Mouse (Mus musculus): Measurements from ENCODE around the gene Ankk1. TPM values are rescaled to one million over a fixed set of nuclear protein-coding genes. Genes with fewer than 3 reads are reported as not detected.

Gene Ankk1
- polyA plus RNA-seq, 1 experiment: not detected

- Histone ChIP-seq H3K27me3 (ENCODE audit: control insufficient read depth, insufficient read depth, low read length, poor library complexity, severe bottlenecking) (no peaks in the 10 kb centered on the region), H3K4me3 (ENCODE audit: low read depth, low read length) (no peak overlapping the region), H3K27ac (ENCODE audit: insufficient read depth, low read length) (no peak overlapping the region), H3K9me3 (replicated peaks; ENCODE audit: control insufficient read depth, insufficient read depth, low read length, poor library complexity, severe bottlenecking) (no peaks in the 10 kb centered on the region), H3K9ac (ENCODE audit: low read depth, poor library complexity, severe bottlenecking) (no peak overlapping the region), H3K4me1 (ENCODE audit: control insufficient read depth, insufficient read depth, low read length) (no peaks in the 10 kb centered on the region), H3K36me3 (ENCODE audit: control insufficient read depth, insufficient read depth, low read length, poor library complexity, severe bottlenecking) (no peaks in the 10 kb centered on the region)
- TF ChIP-seq CTCF (IDR thresholded peaks at IDR 0.05; ENCODE audit: low read depth, low read length) (no peak), POLR2A (IDR thresholded peaks at IDR 0.05; ENCODE audit: insufficient read depth, low read length) (no peak), EP300 (IDR thresholded peaks at IDR 0.05; ENCODE audit: insufficient read depth, low read depth, low read length) (no peak)
Measured at GRCm38 (mm10) chr9:49450491-49450890, 23.7 kb upstream of the Ankk1 start.

GRCm38 (mm10) chr9:49442621-49443020 lies 15.8 kb upstream of the Ankk1 start:
- no peaks in the 10 kb centered on the region for H3K9me3 ChIP-seq (replicated peaks; ENCODE audit: control insufficient read depth, insufficient read depth, low read length, poor library complexity, severe bottlenecking)
- no peaks in the 10 kb centered on the region for H3K4me1 ChIP-seq (ENCODE audit: control insufficient read depth, insufficient read depth, low read length)
- H3K4me3 ChIP-seq (ENCODE audit: low read depth, low read length): no peak overlapping the region
- no peaks in the 10 kb centered on the region for H3K36me3 ChIP-seq (ENCODE audit: control insufficient read depth, insufficient read depth, low read length, poor library complexity, severe bottlenecking)
- H3K27me3 ChIP-seq (ENCODE audit: control insufficient read depth, insufficient read depth, low read length, poor library complexity, severe bottlenecking): no peaks in the 10 kb centered on the region
- TF ChIP-seq CTCF (IDR thresholded peaks at IDR 0.05; ENCODE audit: low read depth, low read length) (no peak), EP300 (IDR thresholded peaks at IDR 0.05; ENCODE audit: insufficient read depth, low read depth, low read length) (no peak), POLR2A (IDR thresholded peaks at IDR 0.05; ENCODE audit: insufficient read depth, low read length) (no peak)
- H3K9ac ChIP-seq (ENCODE audit: low read depth, poor library complexity, severe bottlenecking): no peak overlapping the region
- no peak overlapping the region for H3K27ac ChIP-seq (ENCODE audit: insufficient read depth, low read length)

DNA sequence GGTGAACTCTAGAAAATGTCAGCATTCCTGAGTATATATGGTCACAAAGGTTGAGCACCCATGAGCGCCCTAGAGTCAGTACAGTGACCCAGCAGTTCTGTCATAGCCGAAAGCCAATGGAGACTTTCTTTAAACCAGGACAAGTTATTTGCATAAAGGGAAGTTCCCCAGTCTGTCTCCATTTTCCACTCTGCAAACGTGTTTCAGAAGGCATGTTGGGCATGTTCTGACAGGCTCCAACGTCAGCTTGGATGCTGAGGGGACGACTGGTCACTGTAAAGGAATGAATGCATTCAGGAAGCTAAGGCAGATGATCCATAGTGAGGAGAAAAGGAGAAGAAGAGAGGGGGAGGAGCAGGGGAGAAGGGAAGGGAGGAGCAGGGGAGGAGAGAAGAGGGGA lies 657 bp upstream of the Ankk1 start:
- Histone ChIP-seq H3K9ac (ENCODE audit: low read depth, poor library complexity, severe bottlenecking) (no peak overlapping the region), H3K27me3 (ENCODE audit: control insufficient read depth, insufficient read depth, low read length, poor library complexity, severe bottlenecking) (no peaks in the 10 kb centered on the region), H3K4me1 (ENCODE audit: control insufficient read depth, insufficient read depth, low read length) (no peaks in the 10 kb centered on the region), H3K36me3 (ENCODE audit: control insufficient read depth, insufficient read depth, low read length, poor library complexity, severe bottlenecking) (no peaks in the 10 kb centered on the region), H3K4me3 (ENCODE audit: low read depth, low read length) (no peak overlapping the region), H3K9me3 (replicated peaks; ENCODE audit: control insufficient read depth, insufficient read depth, low read length, poor library complexity, severe bottlenecking) (no peaks in the 10 kb centered on the region), H3K27ac (ENCODE audit: insufficient read depth, low read length) (no peak overlapping the region)
- TF ChIP-seq POLR2A (IDR thresholded peaks at IDR 0.05; ENCODE audit: insufficient read depth, low read length) (no peak), EP300 (IDR thresholded peaks at IDR 0.05; ENCODE audit: insufficient read depth, low read depth, low read length) (no peak), CTCF (IDR thresholded peaks at IDR 0.05; ENCODE audit: low read depth, low read length) (no peak)

DNA sequence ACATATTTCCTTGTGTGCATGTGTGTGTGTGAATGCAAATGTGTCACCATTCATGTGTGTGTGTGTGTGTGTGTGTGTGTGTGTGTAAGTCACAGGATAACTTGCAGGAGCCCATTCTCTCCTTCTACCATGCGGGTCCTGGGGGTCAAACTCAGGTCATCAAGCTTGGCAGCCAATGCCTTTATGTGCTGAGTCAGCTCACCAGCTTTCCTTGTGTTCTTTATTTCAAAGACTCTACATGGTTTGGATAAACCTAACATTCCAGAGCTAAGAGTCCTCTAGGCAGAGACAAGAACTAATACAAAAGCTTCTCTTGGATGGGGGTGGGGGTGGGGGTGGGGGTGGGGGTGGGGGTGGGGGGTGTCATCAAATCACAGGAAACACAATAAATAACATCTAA lies 1.2 kb downstream of the Ankk1 start:
- TF ChIP-seq POLR2A (IDR thresholded peaks at IDR 0.05; ENCODE audit: insufficient read depth, low read length) (no peak), CTCF (IDR thresholded peaks at IDR 0.05; ENCODE audit: low read depth, low read length) (no peak), EP300 (IDR thresholded peaks at IDR 0.05; ENCODE audit: insufficient read depth, low read depth, low read length) (no peak)
- no peaks in the 10 kb centered on the region for H3K27me3 ChIP-seq (ENCODE audit: control insufficient read depth, insufficient read depth, low read length, poor library complexity, severe bottlenecking)
- no peak overlapping the region for H3K4me3 ChIP-seq (ENCODE audit: low read depth, low read length)
- no peak overlapping the region for H3K9ac ChIP-seq (ENCODE audit: low read depth, poor library complexity, severe bottlenecking)
- no peaks in the 10 kb centered on the region for H3K9me3 ChIP-seq (replicated peaks; ENCODE audit: control insufficient read depth, insufficient read depth, low read length, poor library complexity, severe bottlenecking)
- no peaks in the 10 kb centered on the region for H3K4me1 ChIP-seq (ENCODE audit: control insufficient read depth, insufficient read depth, low read length)
- H3K36me3 ChIP-seq (ENCODE audit: control insufficient read depth, insufficient read depth, low read length, poor library complexity, severe bottlenecking): no peaks in the 10 kb centered on the region
- no peak overlapping the region for H3K27ac ChIP-seq (ENCODE audit: insufficient read depth, low read length)

DNA sequence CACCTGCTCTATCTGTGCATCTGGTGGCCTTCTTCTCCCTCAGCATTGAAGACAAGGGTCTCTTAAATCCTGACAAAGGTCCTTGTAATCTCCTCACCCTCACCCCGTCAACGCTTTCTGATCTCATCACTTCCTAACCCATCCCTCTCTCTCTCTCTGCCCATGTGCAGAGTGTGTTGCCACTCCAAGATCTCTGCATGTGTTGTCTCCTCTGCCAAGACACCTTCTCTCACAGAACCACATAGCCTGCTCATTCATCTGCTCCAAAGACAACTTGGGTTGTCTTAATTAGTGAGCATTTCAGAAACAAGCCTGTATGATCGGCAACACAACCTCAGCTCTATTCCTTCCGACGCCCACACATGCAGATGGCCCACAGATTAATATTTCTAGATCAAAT lies 3.0 kb downstream of the Ankk1 start:
- H3K9ac ChIP-seq (ENCODE audit: low read depth, poor library complexity, severe bottlenecking): no peak overlapping the region
- no peaks in the 10 kb centered on the region for H3K27me3 ChIP-seq (ENCODE audit: control insufficient read depth, insufficient read depth, low read length, poor library complexity, severe bottlenecking)
- H3K27ac ChIP-seq (ENCODE audit: insufficient read depth, low read length): no peak overlapping the region
- H3K36me3 ChIP-seq (ENCODE audit: control insufficient read depth, insufficient read depth, low read length, poor library complexity, severe bottlenecking): no peaks in the 10 kb centered on the region
- TF ChIP-seq POLR2A (IDR thresholded peaks at IDR 0.05; ENCODE audit: insufficient read depth, low read length) (no peak), EP300 (IDR thresholded peaks at IDR 0.05; ENCODE audit: insufficient read depth, low read depth, low read length) (no peak)
- no peak overlapping the region for H3K4me3 ChIP-seq (ENCODE audit: low read depth, low read length)
- H3K4me1 ChIP-seq (ENCODE audit: control insufficient read depth, insufficient read depth, low read length): no peaks in the 10 kb centered on the region
- H3K9me3 ChIP-seq (replicated peaks; ENCODE audit: control insufficient read depth, insufficient read depth, low read length, poor library complexity, severe bottlenecking): no peaks in the 10 kb centered on the region

GRCm38 (mm10) chr9:49410621-49411020 lies 16.2 kb downstream of the Ankk1 start:
- H3K4me3 ChIP-seq (ENCODE audit: low read depth, low read length): no peak overlapping the region
- no peak for TF ChIP-seq CTCF (IDR thresholded peaks at IDR 0.05; ENCODE audit: low read depth, low read length)
- no peak for TF ChIP-seq POLR2A (IDR thresholded peaks at IDR 0.05; ENCODE audit: insufficient read depth, low read length)
- no peak for TF ChIP-seq EP300 (IDR thresholded peaks at IDR 0.05; ENCODE audit: insufficient read depth, low read depth, low read length)
- H3K9ac ChIP-seq (ENCODE audit: low read depth, poor library complexity, severe bottlenecking): no peak overlapping the region
- no peaks in the 10 kb centered on the region for H3K27me3 ChIP-seq (ENCODE audit: control insufficient read depth, insufficient read depth, low read length, poor library complexity, severe bottlenecking)
- H3K27ac ChIP-seq (ENCODE audit: insufficient read depth, low read length): no peak overlapping the region
- H3K36me3 ChIP-seq (ENCODE audit: control insufficient read depth, insufficient read depth, low read length, poor library complexity, severe bottlenecking): no peaks in the 10 kb centered on the region
- no peaks in the 10 kb centered on the region for H3K9me3 ChIP-seq (replicated peaks; ENCODE audit: control insufficient read depth, insufficient read depth, low read length, poor library complexity, severe bottlenecking)
- H3K4me1 ChIP-seq (ENCODE audit: control insufficient read depth, insufficient read depth, low read length): no peaks in the 10 kb centered on the region
